Mouse (Mus musculus) forebrain, embryonic 11.5 days (tissue): ENCODE results near the gene Lgr4. TPM values are rescaled to one million over a fixed set of nuclear protein-coding genes. Genes with fewer than 3 reads are reported as not detected.
A peak's percentile ranks its signal among the peaks of the same experiment; 100 is the strongest.

Experiments
- ATAC-seq: fragments of 200-750 bp; cut with Nextera tagmentation; replicated peaks from 2 replicates; pipeline ENCODE4 v1.8.0; 2017; ENCODE audit warnings: moderate TSS enrichment; ENCODE audit not compliant: low FRiP score
- DNase-seq: peaks from one replicate; pipeline ENCODE4 v3.0.0-alpha.2; 2017; ENCODE audit warnings: low spot score
- H3K27ac ChIP-seq: fragments of 300-500 bp; sonication (generic); 2 replicates; pipeline ENCODE4 v1.5.1; 2014; ENCODE audit warnings: low read depth, low read length
- H3K27me3 ChIP-seq: fragments of 300-500 bp; sonication (generic); 2 replicates; pipeline ENCODE4 v1.6.1; 2014; ENCODE audit warnings: mild to moderate bottlenecking, low read length, mixed read lengths; ENCODE audit not compliant: control insufficient read depth, insufficient read depth
- H3K36me3 ChIP-seq: fragments of 300-500 bp; sonication (generic); 2 replicates; pipeline ENCODE4 v1.6.1; 2014; ENCODE audit warnings: mild to moderate bottlenecking, low read length, moderate library complexity, mixed read lengths; ENCODE audit not compliant: control insufficient read depth, insufficient read depth
- H3K4me1 ChIP-seq: fragments of 300-500 bp; sonication (generic); replicated peaks from 2 replicates; pipeline ENCODE4 v1.6.1; 2014; ENCODE audit warnings: low read length, mixed read lengths; ENCODE audit not compliant: control insufficient read depth, insufficient read depth
- H3K4me2 ChIP-seq: fragments of 300-500 bp; sonication (generic); 2 replicates; pipeline ENCODE4 v1.6.1; 2014; ENCODE audit warnings: low read depth, mild to moderate bottlenecking, low read length, moderate library complexity, mixed read lengths; ENCODE audit not compliant: severe bottlenecking
- H3K4me3 ChIP-seq: fragments of 300-500 bp; sonication (generic); 2 replicates; pipeline ENCODE4 v1.5.1; 2014; ENCODE audit warnings: low read depth, low read length
- H3K9ac ChIP-seq: fragments of 300-500 bp; sonication (generic); 2 replicates; pipeline ENCODE4 v1.6.1; 2014; ENCODE audit warnings: low read length
- H3K9me3 ChIP-seq: fragments of 300-500 bp; sonication (generic); 2 replicates; pipeline ENCODE4 v1.6.1; 2016; ENCODE audit warnings: low read length, mixed read lengths; ENCODE audit not compliant: control insufficient read depth
- WGBS: fragments of 180-500 bp; shearing (Covaris S2); extraction: QIAGEN DNeasy Blood & Tissue Kit; methylation state at CpG from one replicate; pipeline ENCODE4 v1.1.7; 2014; 5-methylcytosine and 5-hydroxymethylcytosine counted together
- polyA plus RNA-seq: library from polyadenylated mRNA; unstranded; fragments of >200 nt; fragmentation: Nextera tagmentation; extraction: Ambion mirVana; gene quantifications from 2 replicates; pipeline ENCODE4 v1.2.1, GENCODE M21; 2014

Lgr4 gene
- polyA plus RNA-seq, 1 experiment from 2014 or later, result 8.6 TPM

DNA sequence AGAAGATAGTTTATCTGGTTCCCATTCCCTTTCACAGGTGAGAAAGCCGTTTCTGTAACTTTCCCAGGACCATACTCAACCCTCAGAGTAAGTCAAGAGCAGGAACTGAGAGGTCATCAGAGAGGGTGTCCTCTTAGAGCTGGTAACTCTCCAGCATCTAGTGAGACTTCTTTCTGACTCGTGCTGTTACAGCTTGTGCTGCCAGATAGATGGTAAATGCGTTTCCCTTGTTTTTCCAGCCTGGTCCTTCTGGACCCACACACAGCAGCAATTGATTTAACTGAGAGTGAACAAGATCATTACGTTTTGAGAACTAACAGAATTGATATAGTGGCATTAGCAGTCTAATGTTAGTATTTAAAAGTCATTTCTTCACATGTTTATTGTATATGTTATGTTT, 16.6 kb downstream of the Lgr4 start:
- 80% methylated on average over 4 of the region's 4 CpGs for WGBS
- Histone ChIP-seq H3K4me2 (no peak overlapping the region), H3K27me3 (peaks cover 41% of the 10 kb centered on the region), H3K9me3 (no peaks in the 10 kb centered on the region), H3K4me3 (no peak overlapping the region), H3K9ac (no peak overlapping the region), H3K36me3 (no peaks in the 10 kb centered on the region), H3K27ac (no peak overlapping the region), H3K4me1 (no peaks in the 10 kb centered on the region)
- ATAC-seq (no peak), DNase-seq (no peak)

GRCm38 (mm10) chr2:109935194-109935593, 17.7 kb downstream of the Lgr4 start:
- Histone ChIP-seq H3K4me3 (no peak overlapping the region), H3K4me1 (no peaks in the 10 kb centered on the region), H3K36me3 (no peaks in the 10 kb centered on the region), H3K9me3 (no peaks in the 10 kb centered on the region), H3K4me2 (no peak overlapping the region), H3K27ac (no peak overlapping the region), H3K9ac (no peak overlapping the region), H3K27me3 (peaks cover 45% of the 10 kb centered on the region)
- ATAC-seq (no peak), DNase-seq (no peak)
- WGBS, result 92% methylated on average over 3 of the region's 3 CpGs

- H3K36me3 ChIP-seq, result no peaks in the 10 kb centered on the region
- H3K4me3 ChIP-seq, result no peak overlapping the region
- H3K27me3 ChIP-seq, result peaks cover 43% of the 10 kb centered on the region
- H3K9me3 ChIP-seq, result no peaks in the 10 kb centered on the region
- ATAC-seq (0 out of 2 replicates have a peak, but pooled peaks have one; percentile 64), DNase-seq (no peak)
- no peak overlapping the region for H3K27ac ChIP-seq
- no peak overlapping the region for H3K4me2 ChIP-seq
- H3K4me1 ChIP-seq, result no peaks in the 10 kb centered on the region
- no peak overlapping the region for H3K9ac ChIP-seq
- WGBS, result 52% methylated on average over 11 of the region's 11 CpGs
Observed at GRCm38 (mm10) chr2:109935754-109936409, 18.4 kb downstream of the Lgr4 start.

- Histone ChIP-seq H3K9ac (no peak overlapping the region), H3K27ac (no peak overlapping the region), H3K36me3 (no peaks in the 10 kb centered on the region), H3K4me3 (no peak overlapping the region), H3K4me2 (no peak overlapping the region), H3K9me3 (no peaks in the 10 kb centered on the region), H3K27me3 (peaks cover 43% of the 10 kb centered on the region), H3K4me1 (no peaks in the 10 kb centered on the region)
- WGBS, result 26% methylated on average over 2 of the region's 2 CpGs
- 0 out of 2 replicates have a peak, but pooled peaks have one; percentile 22 for ATAC-seq
- no peak for DNase-seq
Observed at GRCm38 (mm10) chr2:109936410-109936755, 18.9 kb downstream of the Lgr4 start.

GRCm38 (mm10) chr2:109941973-109942444, 24.6 kb downstream of the Lgr4 start:
- Histone ChIP-seq H3K9ac (no peak overlapping the region), H3K9me3 (no peaks in the 10 kb centered on the region; the same call in 1 of the 2 replicates), H3K27ac (no peak overlapping the region), H3K27me3 (peaks cover 37% of the 10 kb centered on the region), H3K4me2 (no peak overlapping the region), H3K4me1 (peaks cover 7% of the 10 kb centered on the region; the same call in 1 of the 2 replicates), H3K36me3 (no peaks in the 10 kb centered on the region), H3K4me3 (no peak overlapping the region)
- peak; percentile 55 for DNase-seq
- peak; percentile 61 for ATAC-seq
- WGBS, result 7% methylated on average over 5 of the region's 5 CpGs

GRCm38 (mm10) chr2:109942810-109943570, 25.5 kb downstream of the Lgr4 start:
- no peak overlapping the region for H3K4me3 ChIP-seq
- H3K27ac ChIP-seq, result peak overlapping the region; percentile 25; the same call in 1 of the 2 replicates
- no peak for DNase-seq
- no peaks in the 10 kb centered on the region for H3K36me3 ChIP-seq
- peak overlapping the region; percentile 26; the same call in 1 of the 2 replicates for H3K4me2 ChIP-seq
- H3K27me3 ChIP-seq, result peaks cover 42% of the 10 kb centered on the region
- peaks cover 7% of the 10 kb centered on the region; the same call in 1 of the 2 replicates for H3K4me1 ChIP-seq
- peak; percentile 87 for ATAC-seq
- H3K9ac ChIP-seq, result no peak overlapping the region
- WGBS, result 18% methylated on average over 8 of the region's 8 CpGs
- H3K9me3 ChIP-seq, result no peaks in the 10 kb centered on the region; the same call in 1 of the 2 replicates

- DNase-seq (no peak), ATAC-seq (no peak)
- Histone ChIP-seq H3K4me1 (peaks cover 7% of the 10 kb centered on the region; the same call in 1 of the 2 replicates), H3K36me3 (no peaks in the 10 kb centered on the region), H3K4me2 (no peak overlapping the region), H3K27ac (no peak overlapping the region), H3K9me3 (no peaks in the 10 kb centered on the region; the same call in 1 of the 2 replicates), H3K27me3 (peaks cover 45% of the 10 kb centered on the region), H3K9ac (no peak overlapping the region), H3K4me3 (no peak overlapping the region)
- WGBS, result 70% methylated on average over 9 of the region's 9 CpGs
Observed at GRCm38 (mm10) chr2:109944995-109945394, 27.5 kb downstream of the Lgr4 start.

DNA sequence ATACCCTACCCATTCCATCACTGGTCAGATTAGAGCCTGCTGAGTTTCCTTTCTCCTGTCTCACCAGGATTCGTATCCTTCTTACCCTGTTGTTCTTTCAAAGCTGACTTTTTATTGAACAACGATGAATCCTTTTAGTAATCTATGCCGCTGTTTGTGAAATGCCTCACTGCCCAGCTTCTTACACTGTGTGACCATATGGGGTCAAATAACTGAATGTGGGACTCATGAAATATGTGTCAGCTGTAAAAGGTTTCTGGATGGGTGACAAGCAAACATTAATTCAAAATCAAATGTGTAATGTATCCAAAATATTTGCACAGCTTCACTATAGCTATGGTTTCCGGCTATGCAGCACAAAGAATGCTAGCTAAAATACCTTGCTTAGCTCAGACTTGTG, 28.1 kb downstream of the Lgr4 start:
- DNase-seq (no peak), ATAC-seq (no peak)
- Histone ChIP-seq H3K27ac (no peak overlapping the region), H3K4me2 (no peak overlapping the region), H3K27me3 (peaks cover 50% of the 10 kb centered on the region), H3K9me3 (no peaks in the 10 kb centered on the region; the same call in 1 of the 2 replicates), H3K4me1 (peaks cover 7% of the 10 kb centered on the region; the same call in 1 of the 2 replicates), H3K36me3 (no peaks in the 10 kb centered on the region), H3K4me3 (no peak overlapping the region), H3K9ac (no peak overlapping the region)
- 65% methylated on average over 4 of the region's 4 CpGs for WGBS
